Mouse (Mus musculus) embryonic fibroblast, embryonic 13.5 days (primary cell): ENCODE measurements around the gene Jhy.

Experiments used
- CTCF ChIP-seq: IDR thresholded peaks from 2 replicates; pipeline ENCODE4 v1.5.1; 2011; ENCODE audit warnings: mild to moderate bottlenecking, control low read depth, low read length, moderate library complexity, borderline replicate concordance; ENCODE audit not compliant: insufficient read depth
- POLR2A ChIP-seq: IDR thresholded peaks from 2 replicates; pipeline ENCODE4 v1.6.1; 2011; ENCODE audit warnings: low read depth, mild to moderate bottlenecking, control low read depth, low read length, moderate library complexity

GRCm38 (mm10) chr9:40991511-40991910 is 27.6 kb upstream of the Jhy start:
- TF ChIP-seq POLR2A = no peak
- TF ChIP-seq CTCF = no peak
